Mouse (Mus musculus): Measurements from ENCODE around the gene Hivep3. TPM values are rescaled to one million over a fixed set of nuclear protein-coding genes. Genes with fewer than 3 reads are reported as not detected.
A peak's percentile ranks its signal among the peaks of the same experiment; 100 is the strongest.

Gene Hivep3
- polyA plus RNA-seq, 1 experiment from 2014 or later: 19.0 TPM

DNA sequence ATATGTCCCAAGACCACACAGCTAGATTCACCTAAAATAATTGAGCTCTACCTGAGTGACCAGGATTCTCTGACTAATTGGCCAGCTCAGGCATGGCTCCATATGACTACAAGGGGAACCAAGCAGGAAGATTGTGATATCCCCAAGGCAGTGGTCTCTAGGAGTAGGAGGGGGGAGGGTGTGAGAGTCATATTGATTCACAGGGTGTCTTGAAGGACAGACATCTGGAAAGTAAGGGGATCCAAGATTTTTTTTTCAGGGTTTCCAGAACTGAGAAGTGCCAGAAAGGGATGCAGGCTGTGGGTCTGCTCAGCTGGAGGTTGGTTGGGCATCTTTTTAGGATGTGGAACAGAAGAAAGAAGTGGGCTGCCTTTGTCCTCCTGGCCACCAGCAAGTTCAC is 191.5 kb downstream of the Hivep3 start:
- Histone ChIP-seq H3K36me3 (replicated peaks) (no peaks in the 10 kb centered on the region), H3K4me3 (no peak overlapping the region)
- ATAC-seq (replicated peaks): no peak

DNA sequence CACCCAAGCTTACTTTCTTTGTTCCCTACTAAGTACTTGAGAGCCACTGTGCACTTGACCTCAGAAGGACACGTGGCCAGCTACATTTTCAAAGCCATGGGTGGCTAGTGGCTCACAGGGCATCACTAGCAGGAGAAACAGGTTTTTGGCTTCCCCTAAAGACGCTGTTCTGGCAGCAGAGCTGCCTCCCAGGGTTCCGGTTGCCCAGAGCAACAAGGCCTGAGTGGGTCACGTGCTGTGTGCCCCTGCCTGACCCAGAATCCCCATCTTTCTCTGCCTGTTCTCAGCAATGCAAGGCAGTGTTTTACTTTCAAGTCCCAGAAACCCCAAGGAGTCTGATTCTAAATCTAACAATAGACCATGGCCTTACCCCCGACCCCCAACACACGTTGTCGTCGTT is 198.3 kb downstream of the Hivep3 start:
- Histone ChIP-seq H3K36me3 (replicated peaks) (no peaks in the 10 kb centered on the region), H3K27ac (peak overlapping the region; percentile 48), H3K4me2 (no peak overlapping the region), H3K4me1 (peaks cover 19% of the 10 kb centered on the region), H3K9ac (peak overlapping the region; percentile 1; the same call in 1 of the 2 replicates), H3K4me3 (no peak overlapping the region), H3K27me3 (replicated peaks) (no peaks in the 10 kb centered on the region), H3K9me3 (no peaks in the 10 kb centered on the region)
- 15% methylated on average over 8 of the region's 8 CpGs for WGBS
- ATAC-seq (replicated peaks): peak; percentile 72

More for the DNA sequence above, 191.5 kb downstream of the Hivep3 start:
- no peaks in the 10 kb centered on the region for H3K4me1 ChIP-seq
- H3K27me3 ChIP-seq (replicated peaks): no peaks in the 10 kb centered on the region
- no peaks in the 10 kb centered on the region for H3K9me3 ChIP-seq
- no peak overlapping the region for H3K9ac ChIP-seq
- no peak overlapping the region for H3K4me2 ChIP-seq
- no peak overlapping the region for H3K27ac ChIP-seq

GRCm38 (mm10) chr4:119932549-119933257 is 199.1 kb downstream of the Hivep3 start:
- no peaks in the 10 kb centered on the region for H3K36me3 ChIP-seq (replicated peaks)
- no peak overlapping the region for H3K4me2 ChIP-seq
- H3K4me3 ChIP-seq: no peak overlapping the region
- no peaks in the 10 kb centered on the region for H3K9me3 ChIP-seq
- 0 out of 2 replicates have a peak overlapping the region, but pooled peaks have one; percentile 1 for H3K9ac ChIP-seq
- WGBS: 40% methylated on average over 13 of the region's 13 CpGs
- H3K27ac ChIP-seq: peak overlapping the region; percentile 48
- peak; percentile 48; the same call in 1 of the 2 replicates for ATAC-seq (replicated peaks)
- H3K27me3 ChIP-seq (replicated peaks): no peaks in the 10 kb centered on the region
- peaks cover 22% of the 10 kb centered on the region for H3K4me1 ChIP-seq

- WGBS: 89% methylated on average over 4 of the region's 4 CpGs
- no peak for ATAC-seq (replicated peaks)
- peaks cover 26% of the 10 kb centered on the region for H3K4me1 ChIP-seq
- H3K9me3 ChIP-seq: no peaks in the 10 kb centered on the region
- H3K4me2 ChIP-seq: no peak overlapping the region
- H3K36me3 ChIP-seq (replicated peaks): no peaks in the 10 kb centered on the region
- no peak overlapping the region for H3K4me3 ChIP-seq
- no peaks in the 10 kb centered on the region for H3K27me3 ChIP-seq (replicated peaks)
- H3K27ac ChIP-seq: no peak overlapping the region
- no peak overlapping the region for H3K9ac ChIP-seq
These were observed 201.3 kb downstream of the Hivep3 start for GRCm38 (mm10) chr4:119934901-119935300.

DNA sequence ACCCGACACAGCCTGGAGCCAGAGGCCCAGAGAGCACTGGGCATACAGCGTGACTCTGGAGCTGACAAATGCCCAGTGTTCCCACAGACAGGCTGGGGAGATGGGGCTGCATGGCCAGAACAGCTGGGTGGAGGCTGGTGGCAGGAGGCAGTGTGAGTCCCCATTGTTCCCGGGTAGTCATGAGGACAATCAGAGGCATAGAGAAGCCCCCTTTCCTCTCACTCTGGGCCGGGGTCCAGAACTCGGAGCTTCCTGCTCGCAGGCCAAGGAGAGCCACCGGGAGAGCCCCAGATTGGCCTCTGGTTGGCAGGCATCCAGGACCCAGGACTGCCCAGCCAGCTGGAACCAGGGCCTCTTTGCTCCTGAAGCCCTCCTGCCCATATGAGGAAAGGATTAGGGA is 204.3 kb downstream of the Hivep3 start:
- WGBS: 37% methylated on average over 7 of the region's 7 CpGs
- Histone ChIP-seq H3K36me3 (replicated peaks) (no peaks in the 10 kb centered on the region), H3K27me3 (replicated peaks) (no peaks in the 10 kb centered on the region), H3K4me2 (no peak overlapping the region), H3K4me1 (peaks cover 10% of the 10 kb centered on the region; the same call in 1 of the 2 replicates), H3K27ac (0 out of 2 replicates have a peak overlapping the region, but pooled peaks have one; percentile 13), H3K9ac (no peak overlapping the region), H3K4me3 (no peak overlapping the region), H3K9me3 (no peaks in the 10 kb centered on the region)
- peak; percentile 84 for ATAC-seq (replicated peaks)

GRCm38 (mm10) chr4:119938518-119938917 is 204.9 kb downstream of the Hivep3 start:
- Histone ChIP-seq H3K9ac (no peak overlapping the region), H3K36me3 (replicated peaks) (no peaks in the 10 kb centered on the region), H3K4me1 (peaks cover 7% of the 10 kb centered on the region; the same call in 1 of the 2 replicates), H3K27me3 (replicated peaks) (no peaks in the 10 kb centered on the region), H3K9me3 (no peaks in the 10 kb centered on the region), H3K27ac (no peak overlapping the region), H3K4me3 (no peak overlapping the region), H3K4me2 (no peak overlapping the region)
- no peak for ATAC-seq (replicated peaks)
- 84% methylated on average over 4 of the region's 4 CpGs for WGBS

GRCm38 (mm10) chr4:119939786-119940185 is 206.2 kb downstream of the Hivep3 start:
- WGBS: 79% methylated on average over 6 of the region's 6 CpGs
- H3K9me3 ChIP-seq: no peaks in the 10 kb centered on the region
- no peak overlapping the region for H3K4me2 ChIP-seq
- H3K27ac ChIP-seq: no peak overlapping the region
- H3K9ac ChIP-seq: no peak overlapping the region
- no peak overlapping the region for H3K4me3 ChIP-seq
- H3K27me3 ChIP-seq (replicated peaks): no peaks in the 10 kb centered on the region
- ATAC-seq (replicated peaks): no peak
- no peaks in the 10 kb centered on the region for H3K36me3 ChIP-seq (replicated peaks)
- peaks cover 7% of the 10 kb centered on the region; the same call in 1 of the 2 replicates for H3K4me1 ChIP-seq

DNA sequence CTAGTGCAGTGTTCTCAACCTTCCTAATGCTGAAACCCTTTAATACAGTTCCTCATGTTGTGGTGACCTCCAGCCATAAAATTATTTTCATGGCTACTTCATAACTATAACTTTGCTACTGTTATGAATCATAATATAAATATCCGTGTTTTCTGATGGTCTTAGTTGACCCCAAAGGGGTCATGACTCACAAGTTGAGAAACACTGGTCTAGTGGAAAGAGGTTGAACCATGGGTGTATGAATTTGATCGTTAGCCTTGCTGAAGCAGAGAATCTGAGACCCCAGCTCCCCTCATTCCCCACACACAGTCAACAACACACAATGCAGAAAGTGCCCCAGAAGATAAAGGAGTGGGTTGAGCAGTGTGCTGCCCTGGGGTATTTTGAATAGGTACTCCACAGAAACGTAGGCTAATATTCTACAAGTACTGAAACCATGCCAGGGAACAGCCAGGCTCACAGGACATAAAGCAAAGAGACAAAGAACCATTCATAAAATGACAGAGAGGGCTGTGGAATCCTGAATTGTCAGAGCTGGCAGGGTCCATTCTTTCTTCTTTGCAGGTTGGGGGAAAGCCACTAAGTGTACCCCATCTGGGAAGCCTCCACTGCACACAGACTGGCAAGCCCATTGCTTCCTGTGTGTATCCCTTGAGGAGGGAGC is 212.8 kb downstream of the Hivep3 start:
- Histone ChIP-seq H3K4me1 (no peaks in the 10 kb centered on the region), H3K4me2 (no peak overlapping the region)
- WGBS: 57% methylated on average over 3 of the region's 3 CpGs

DNA sequence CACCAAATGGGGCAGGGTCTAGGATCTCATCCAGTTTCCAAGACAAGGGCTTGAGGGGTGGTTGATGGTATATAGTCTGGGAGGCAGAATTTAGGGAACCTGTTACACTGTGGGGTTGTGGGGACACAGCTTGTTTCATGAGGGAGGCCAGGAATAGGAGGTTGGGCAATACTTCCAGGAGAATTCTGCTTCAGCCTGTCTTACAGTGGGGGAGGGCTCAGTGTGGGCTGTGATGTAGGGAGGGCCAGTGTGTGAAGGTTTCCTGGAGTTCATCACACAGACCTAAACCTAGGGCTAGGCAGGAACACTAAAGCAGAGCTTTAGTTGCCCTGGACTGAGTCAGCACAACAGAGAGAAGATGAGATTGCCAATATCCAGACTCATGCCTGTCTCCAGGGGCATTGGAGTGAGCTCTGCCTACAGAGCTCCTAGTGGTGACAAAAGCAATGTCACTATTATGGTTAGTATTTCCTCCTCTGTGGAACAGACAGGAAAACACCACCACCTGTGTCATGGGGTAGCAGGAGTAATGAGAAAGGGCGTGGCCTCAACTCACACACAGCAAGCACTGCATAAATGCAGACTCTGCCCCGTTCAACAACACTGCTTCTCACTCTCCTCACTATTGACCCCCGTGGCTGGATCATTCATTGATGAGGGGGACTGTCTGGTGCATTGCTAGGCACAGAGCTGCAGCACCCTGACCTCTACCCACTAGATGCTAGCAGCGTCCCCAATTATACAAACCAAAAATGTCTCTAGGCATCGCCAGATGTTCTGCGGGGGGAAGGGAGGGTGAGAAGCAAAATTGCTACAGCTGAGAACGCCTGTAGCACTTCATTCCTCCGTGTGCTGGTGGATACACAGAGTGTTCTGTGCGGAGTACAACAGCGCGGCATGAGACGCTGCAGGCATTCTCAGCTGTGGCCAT is 213.9 kb downstream of the Hivep3 start:
- H3K4me3 ChIP-seq: no peak overlapping the region
- no peaks in the 10 kb centered on the region for H3K36me3 ChIP-seq (replicated peaks)
- peak; percentile 32; the same call in 1 of the 2 replicates for ATAC-seq (replicated peaks)
- peaks cover 5% of the 10 kb centered on the region; the same call in 1 of the 2 replicates for H3K9me3 ChIP-seq
- no peak overlapping the region for H3K27ac ChIP-seq
- no peak overlapping the region for H3K9ac ChIP-seq
- no peak overlapping the region for H3K4me2 ChIP-seq
- H3K4me1 ChIP-seq: no peaks in the 10 kb centered on the region
- no peaks in the 10 kb centered on the region for H3K27me3 ChIP-seq (replicated peaks)
- WGBS: 79% methylated on average over 12 of the region's 12 CpGs

More for the DNA sequence above, 212.8 kb downstream of the Hivep3 start:
- Histone ChIP-seq H3K9me3 (peaks cover 5% of the 10 kb centered on the region; the same call in 1 of the 2 replicates), H3K36me3 (replicated peaks) (no peaks in the 10 kb centered on the region), H3K27me3 (replicated peaks) (no peaks in the 10 kb centered on the region), H3K9ac (no peak overlapping the region), H3K4me3 (no peak overlapping the region), H3K27ac (no peak overlapping the region)
- no peak for ATAC-seq (replicated peaks)

DNA sequence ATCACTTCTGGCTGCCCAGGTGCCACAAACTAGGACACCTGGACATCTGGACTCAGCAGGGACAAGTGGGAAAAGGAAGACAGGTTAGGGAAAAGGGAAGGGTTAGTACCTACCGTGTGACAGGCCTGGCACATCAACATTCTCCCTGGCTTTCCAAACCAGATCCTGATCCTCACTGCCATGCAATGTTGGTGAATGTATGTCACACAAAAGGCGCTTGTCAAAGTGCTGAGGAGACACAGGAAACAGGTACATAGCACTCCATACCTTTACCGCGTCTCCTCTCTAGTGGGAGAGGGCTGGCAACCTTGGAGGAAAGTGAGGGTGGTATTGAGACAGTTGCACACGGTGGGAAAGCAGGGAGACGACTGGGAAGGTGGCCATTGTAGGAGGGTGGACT is 214.8 kb downstream of the Hivep3 start:
- H3K27ac ChIP-seq: no peak overlapping the region
- no peaks in the 10 kb centered on the region for H3K36me3 ChIP-seq (replicated peaks)
- H3K4me2 ChIP-seq: no peak overlapping the region
- 75% methylated on average over 6 of the region's 6 CpGs for WGBS
- no peaks in the 10 kb centered on the region for H3K27me3 ChIP-seq (replicated peaks)
- no peak overlapping the region for H3K4me3 ChIP-seq
- H3K4me1 ChIP-seq: no peaks in the 10 kb centered on the region
- peaks cover 5% of the 10 kb centered on the region; the same call in 1 of the 2 replicates for H3K9me3 ChIP-seq
- no peak for ATAC-seq (replicated peaks)
- H3K9ac ChIP-seq: no peak overlapping the region

GRCm38 (mm10) chr4:119948922-119949614 is 215.5 kb downstream of the Hivep3 start:
- H3K9ac ChIP-seq: no peak overlapping the region
- no peak overlapping the region for H3K4me2 ChIP-seq
- no peak overlapping the region for H3K27ac ChIP-seq
- no peaks in the 10 kb centered on the region for H3K36me3 ChIP-seq (replicated peaks)
- H3K27me3 ChIP-seq (replicated peaks): no peaks in the 10 kb centered on the region
- WGBS: 72% methylated on average over 12 of the region's 12 CpGs
- no peaks in the 10 kb centered on the region for H3K4me1 ChIP-seq
- peaks cover 5% of the 10 kb centered on the region; the same call in 1 of the 2 replicates for H3K9me3 ChIP-seq
- no peak overlapping the region for H3K4me3 ChIP-seq
- ATAC-seq (replicated peaks): no peak

Measured in midbrain, embryonic 15.5 days (tissue).